Mouse (Mus musculus): ENCODE results near the gene Ppcdc. TPM values are rescaled to one million over a fixed set of nuclear protein-coding genes. Genes with fewer than 3 reads are reported as not detected.

Ppcdc gene
- polyA plus RNA-seq, 2 experiments, result 7.4 to 10.0 TPM

DNA sequence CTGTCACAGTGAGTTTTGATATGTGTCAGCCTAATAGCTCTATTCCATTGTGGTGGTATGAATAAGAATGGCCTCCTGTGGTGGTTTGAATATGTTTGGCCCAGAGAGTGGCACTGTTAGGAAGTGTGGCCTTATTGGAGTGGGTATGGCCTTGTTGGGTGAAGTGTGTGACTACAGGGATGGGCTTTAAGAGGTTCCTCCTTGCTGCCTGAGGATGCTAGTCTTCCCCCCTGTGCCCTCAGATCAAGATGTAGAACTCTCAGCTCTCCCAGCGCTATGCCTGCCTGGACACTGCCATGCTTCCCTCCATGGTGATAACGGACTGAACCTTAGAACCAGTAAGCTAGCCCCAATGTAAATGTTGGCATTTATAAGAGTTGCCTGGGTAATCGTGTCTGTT lies 78.9 kb downstream of the Ppcdc start:
- H3K4me3 ChIP-seq (ENCODE audit: insufficient read depth in 1 of 2, low read depth in 2 of 2, low read length in 2 of 2), result no peak overlapping the region
- no peak overlapping the region for H3K9ac ChIP-seq (replicated peaks)
- no peak overlapping the region for H3K4me2 ChIP-seq (ENCODE audit: low read depth)
- TF ChIP-seq EP300 (IDR thresholded peaks at IDR 0.05; ENCODE audit: low read depth), result no peak
- TF ChIP-seq CTCF (IDR thresholded peaks at IDR 0.05; ENCODE audit: low read depth), result no peak
- no peaks in the 10 kb centered on the region for H3K27me3 ChIP-seq (ENCODE audit: control insufficient read depth, insufficient read depth, low read length)
- H3K4me1 ChIP-seq (replicated peaks; ENCODE audit: control insufficient read depth in 2 of 2, insufficient read depth in 2 of 2, low read length in 1 of 2), result no peaks in the 10 kb centered on the region
- no peak for DNase-seq (ENCODE audit: low read depth in 3 of 3, low spot score in 3 of 3)
- no peaks in the 10 kb centered on the region for H3K36me3 ChIP-seq (replicated peaks; ENCODE audit: control insufficient read depth, insufficient read depth, low read depth)
- no peak overlapping the region for H3K27ac ChIP-seq
- no peak for ATAC-seq (ENCODE audit: insufficient read depth)
- 67% methylated on average over 3 of the region's 3 CpGs for WGBS (ENCODE audit: insufficient replicate concordance)
- no peaks in the 10 kb centered on the region for H3K9me3 ChIP-seq (ENCODE audit: control insufficient read depth, low read length)

DNA sequence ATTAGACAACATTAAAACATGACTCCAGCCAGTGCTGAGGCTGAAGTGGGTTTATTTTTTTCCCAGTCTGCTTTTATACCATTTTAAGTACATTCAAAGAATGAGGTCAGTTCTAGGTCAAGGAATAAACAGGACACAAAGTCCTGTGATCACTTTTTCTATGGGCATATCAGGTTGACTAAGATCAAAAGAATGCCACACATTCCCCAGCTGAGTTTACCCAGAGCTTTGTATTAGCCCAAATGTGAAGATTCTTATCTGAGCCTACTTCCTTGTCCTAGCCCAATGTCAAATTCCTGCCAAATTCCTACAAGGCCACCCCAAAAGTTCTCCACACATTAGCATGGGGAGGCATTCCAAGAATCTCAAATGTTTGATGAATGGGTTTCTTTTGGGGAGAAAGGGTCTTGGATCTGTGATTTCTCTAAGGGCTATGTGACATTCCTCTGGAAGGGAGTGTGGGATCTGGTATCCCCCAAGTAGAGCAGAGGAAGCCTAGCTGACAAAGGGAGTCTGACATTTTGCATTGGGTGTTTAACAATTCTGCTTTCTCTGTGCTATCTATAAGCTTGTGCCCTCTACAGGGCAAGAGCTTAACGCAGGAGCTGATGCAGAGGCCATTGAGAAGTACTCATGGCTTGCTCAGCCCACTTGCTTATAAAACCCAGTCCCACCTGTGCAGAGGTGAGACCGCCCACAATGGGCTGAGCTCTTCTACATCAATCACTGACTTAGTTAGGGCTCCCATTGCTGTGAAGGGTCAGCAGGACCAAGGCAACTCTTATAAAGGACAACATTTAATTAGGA lies 85.3 kb downstream of the Ppcdc start:
- Histone ChIP-seq H3K4me2 (ENCODE audit: low read depth) (no peak overlapping the region), H3K27me3 (ENCODE audit: control insufficient read depth, insufficient read depth, low read length) (no peaks in the 10 kb centered on the region), H3K9me3 (ENCODE audit: control insufficient read depth, low read length) (no peaks in the 10 kb centered on the region), H3K36me3 (replicated peaks; ENCODE audit: control insufficient read depth, insufficient read depth, low read depth) (no peaks in the 10 kb centered on the region), H3K4me3 (ENCODE audit: insufficient read depth in 1 of 2, low read depth in 2 of 2, low read length in 2 of 2) (no peak overlapping the region), H3K9ac (replicated peaks) (no peak overlapping the region), H3K27ac (no peak overlapping the region), H3K4me1 (replicated peaks; ENCODE audit: control insufficient read depth in 2 of 2, insufficient read depth in 2 of 2, low read length in 1 of 2) (no peaks in the 10 kb centered on the region)
- ATAC-seq (ENCODE audit: insufficient read depth) (no peak), DNase-seq (ENCODE audit: low read depth in 3 of 3, low spot score in 3 of 3) (no peak)
- no peak for TF ChIP-seq EP300 (IDR thresholded peaks at IDR 0.05; ENCODE audit: low read depth)
- TF ChIP-seq CTCF (IDR thresholded peaks at IDR 0.05; ENCODE audit: low read depth), result no peak
- WGBS (ENCODE audit: insufficient replicate concordance), result 51% methylated on average over 2 of the region's 2 CpGs

DNA sequence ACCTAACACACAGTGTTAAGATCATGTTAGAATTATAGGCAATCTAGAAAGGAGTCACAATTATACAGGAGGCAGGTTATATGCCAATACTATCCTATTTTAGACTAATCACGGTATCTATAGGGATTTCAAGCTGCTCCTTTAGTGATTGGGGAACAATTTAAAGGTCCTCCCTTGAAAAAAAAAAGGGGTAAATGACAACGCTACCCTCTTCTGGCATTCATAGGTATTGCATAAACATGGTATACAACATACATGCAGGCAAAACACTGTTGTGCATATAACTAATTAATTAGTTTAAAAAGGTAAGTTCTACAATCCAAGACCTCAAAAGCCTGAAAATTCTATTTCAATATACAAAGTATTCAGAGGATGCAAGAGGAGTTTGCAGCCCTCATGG lies 88.6 kb downstream of the Ppcdc start:
- H3K9ac ChIP-seq (replicated peaks), result no peak overlapping the region
- ATAC-seq (ENCODE audit: insufficient read depth), result no peak
- H3K9me3 ChIP-seq (ENCODE audit: control insufficient read depth, low read length), result no peaks in the 10 kb centered on the region
- H3K4me3 ChIP-seq (ENCODE audit: insufficient read depth in 1 of 2, low read depth in 2 of 2, low read length in 2 of 2), result no peak overlapping the region
- TF ChIP-seq CTCF (IDR thresholded peaks at IDR 0.05; ENCODE audit: low read depth) (peak; percentile 62), EP300 (IDR thresholded peaks at IDR 0.05; ENCODE audit: low read depth) (no peak)
- DNase-seq (ENCODE audit: low read depth in 3 of 3, low spot score in 3 of 3), result peak in 2 of 3 experiments; percentile 5 to 20
- WGBS (ENCODE audit: insufficient replicate concordance), result 31% methylated on average over 2 of the region's 2 CpGs
- H3K27ac ChIP-seq, result no peak overlapping the region
- H3K4me2 ChIP-seq (ENCODE audit: low read depth), result no peak overlapping the region
- H3K36me3 ChIP-seq (replicated peaks; ENCODE audit: control insufficient read depth, insufficient read depth, low read depth), result no peaks in the 10 kb centered on the region
- H3K4me1 ChIP-seq (replicated peaks; ENCODE audit: control insufficient read depth in 2 of 2, insufficient read depth in 2 of 2, low read length in 1 of 2), result no peaks in the 10 kb centered on the region
- no peaks in the 10 kb centered on the region for H3K27me3 ChIP-seq (ENCODE audit: control insufficient read depth, insufficient read depth, low read length)

DNA sequence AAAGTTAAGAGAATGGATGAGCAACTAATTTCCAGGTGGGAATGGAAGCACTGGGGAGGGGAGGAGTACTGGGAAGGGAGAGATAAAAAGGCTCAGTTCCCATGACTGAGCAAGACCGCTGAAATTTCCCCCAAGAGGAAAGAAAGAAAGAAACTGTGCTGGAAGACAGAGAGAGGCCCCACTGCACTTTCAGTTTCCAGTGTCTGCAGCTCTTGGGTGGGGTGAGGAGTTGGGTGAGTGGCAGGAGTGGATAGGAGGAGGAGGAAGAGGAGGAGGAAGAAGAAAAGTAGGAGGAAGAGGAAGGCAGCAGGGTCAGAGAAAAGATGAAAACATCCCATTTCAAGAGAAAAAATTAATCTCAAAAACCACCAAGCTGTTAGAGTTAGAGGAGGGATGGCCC lies 94.0 kb downstream of the Ppcdc start:
- no peak for DNase-seq (ENCODE audit: low read depth in 3 of 3, low spot score in 3 of 3)
- WGBS (ENCODE audit: insufficient replicate concordance), result 50% methylated on average over 1 of the region's 1 CpGs
- no peak overlapping the region for H3K4me2 ChIP-seq (ENCODE audit: low read depth)

DNA sequence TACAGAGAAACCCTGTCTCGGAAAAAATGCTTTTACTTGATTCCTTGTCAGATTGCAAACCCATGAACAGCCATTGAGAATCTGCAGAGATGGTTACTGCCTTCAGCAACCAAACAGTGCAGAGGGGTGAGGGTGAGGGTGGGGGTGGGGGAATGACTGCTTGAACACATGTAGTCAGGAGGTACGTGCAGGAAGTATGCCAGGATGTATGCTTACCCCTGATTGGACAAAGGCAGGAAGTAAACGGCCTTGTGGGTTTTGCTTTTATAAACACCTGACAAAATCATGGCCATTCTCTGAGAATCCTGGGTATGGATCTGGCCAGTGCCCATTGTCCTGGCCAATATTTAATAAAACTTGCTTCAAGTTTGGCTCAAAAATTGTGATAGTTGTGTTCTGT lies 96.2 kb downstream of the Ppcdc start:
- no peak for ATAC-seq (ENCODE audit: insufficient read depth)
- no peak for TF ChIP-seq EP300 (IDR thresholded peaks at IDR 0.05; ENCODE audit: low read depth)
- no peak for TF ChIP-seq CTCF (IDR thresholded peaks at IDR 0.05; ENCODE audit: low read depth)
- no peaks in the 10 kb centered on the region for H3K9me3 ChIP-seq (ENCODE audit: control insufficient read depth, low read length)
- no peak overlapping the region for H3K9ac ChIP-seq (replicated peaks)
- H3K4me3 ChIP-seq (ENCODE audit: insufficient read depth in 1 of 2, low read depth in 2 of 2, low read length in 2 of 2), result no peak overlapping the region
- DNase-seq (ENCODE audit: low read depth in 3 of 3, low spot score in 3 of 3), result no peak
- H3K27me3 ChIP-seq (ENCODE audit: control insufficient read depth, insufficient read depth, low read length), result no peaks in the 10 kb centered on the region
- 17% methylated on average over 3 of the region's 3 CpGs for WGBS (ENCODE audit: insufficient replicate concordance)
- no peak overlapping the region for H3K4me2 ChIP-seq (ENCODE audit: low read depth)
- peaks cover 0 to 4% of the 10 kb centered on the region in 2 experiments; a peak in 2 of 4 replicates for H3K4me1 ChIP-seq (replicated peaks; ENCODE audit: control insufficient read depth in 2 of 2, insufficient read depth in 2 of 2, low read length in 1 of 2)
- no peaks in the 10 kb centered on the region for H3K36me3 ChIP-seq (replicated peaks; ENCODE audit: control insufficient read depth, insufficient read depth, low read depth)
- no peak overlapping the region for H3K27ac ChIP-seq

More for the DNA sequence above, 94.0 kb downstream of the Ppcdc start:
- TF ChIP-seq CTCF (IDR thresholded peaks at IDR 0.05; ENCODE audit: low read depth) (no peak), EP300 (IDR thresholded peaks at IDR 0.05; ENCODE audit: low read depth) (no peak)
- Histone ChIP-seq H3K9ac (replicated peaks) (no peak overlapping the region), H3K27ac (no peak overlapping the region), H3K4me1 (replicated peaks; ENCODE audit: control insufficient read depth in 2 of 2, insufficient read depth in 2 of 2, low read length in 1 of 2) (peaks cover 0 to 4% of the 10 kb centered on the region in 2 experiments; a peak in 2 of 4 replicates), H3K27me3 (ENCODE audit: control insufficient read depth, insufficient read depth, low read length) (no peaks in the 10 kb centered on the region), H3K4me3 (ENCODE audit: insufficient read depth in 1 of 2, low read depth in 2 of 2, low read length in 2 of 2) (no peak overlapping the region), H3K36me3 (replicated peaks; ENCODE audit: control insufficient read depth, insufficient read depth, low read depth) (no peaks in the 10 kb centered on the region), H3K9me3 (ENCODE audit: control insufficient read depth, low read length) (no peaks in the 10 kb centered on the region)
- ATAC-seq (ENCODE audit: insufficient read depth), result no peak
